Mouse (Mus musculus) frontal cortex, adult 2 months (tissue): ENCODE results near the gene Zfp874b. TPM values are rescaled to one million over a fixed set of nuclear protein-coding genes. Genes with fewer than 3 reads are reported as not detected.

Experiments
- polyA plus RNA-seq: library from polyadenylated mRNA; depleted of rRNA; stranded (reverse); fragments of >200 nt; gene quantifications from 2 replicates; pipeline ENCODE4 v1.2.3, GENCODE M21; 2012; rRNA removed

The Zfp874b gene
- polyA plus RNA-seq, 1 experiment, result 8.2 TPM

Other genes with a start within 250 kb of the Zfp874b start
- gene Zfp458, start 205.8 kb downstream of the Zfp874b start, polyA plus RNA-seq, result 3.5 and 3.8 TPM in 2 replicates
- 3.0 and 3.7 TPM in 2 replicates for gene Zfp457, start 177.8 kb downstream of the Zfp874b start, polyA plus RNA-seq
- gene Zfp595, start 151.7 kb downstream of the Zfp874b start, polyA plus RNA-seq, result 2.5 and 2.7 TPM in 2 replicates
- gene Gm28044, start 123.7 kb downstream of the Zfp874b start, polyA plus RNA-seq, result not detected in 2 replicates
- gene Zfp953, start 123.7 kb downstream of the Zfp874b start, polyA plus RNA-seq, result 0.48 TPM in 2 replicates
- 0.38 TPM in 1 of 2 replicates, not detected in the other for gene Gm28041, start 108.5 kb downstream of the Zfp874b start, polyA plus RNA-seq
- 0.48 and 0.62 TPM in 2 replicates for gene Zfp456, start 108.4 kb downstream of the Zfp874b start, polyA plus RNA-seq
- gene Zfp429, start 84.4 kb downstream of the Zfp874b start, polyA plus RNA-seq, result 3.2 and 3.4 TPM in 2 replicates
- 2.3 and 2.5 TPM in 2 replicates for gene Zfp459, start 62.8 kb downstream of the Zfp874b start, polyA plus RNA-seq
- 8.2 and 8.4 TPM in 2 replicates for gene Zfp874a, start 32.6 kb downstream of the Zfp874b start, polyA plus RNA-seq
- gene Zfp58, start 16.3 kb upstream of the Zfp874b start, polyA plus RNA-seq, result 5.6 and 5.8 TPM in 2 replicates
- gene Gm26965, start 41.9 kb upstream of the Zfp874b start, polyA plus RNA-seq, result 0.06 TPM in 1 of 2 replicates, not detected in the other
- gene Zfp87, start 41.9 kb upstream of the Zfp874b start, polyA plus RNA-seq, result 25.7 and 33.8 TPM in 2 replicates
- 4.6 and 5.3 TPM in 2 replicates for gene Zfp748, start 69.6 kb upstream of the Zfp874b start, polyA plus RNA-seq
- gene Zfp729b, start 125.4 kb upstream of the Zfp874b start, polyA plus RNA-seq, result 3.0 and 4.1 TPM in 2 replicates
- gene Gm49345, start 153.5 kb upstream of the Zfp874b start, polyA plus RNA-seq, result not detected in 2 replicates
- gene Zfp729a, start 153.5 kb upstream of the Zfp874b start, polyA plus RNA-seq, result 3.1 and 4.1 TPM in 2 replicates
- gene Zfp738, start 202.8 kb upstream of the Zfp874b start, polyA plus RNA-seq, result 12.4 and 14.3 TPM in 2 replicates
- gene Zfp65, start 244.9 kb upstream of the Zfp874b start, polyA plus RNA-seq, result 4.5 and 5.0 TPM in 2 replicates